Mouse (Mus musculus) hindbrain, embryonic 10.5 days (tissue): Measurements from ENCODE around the gene Nfkbib. TPM values are rescaled to one million over a fixed set of nuclear protein-coding genes. Genes with fewer than 3 reads are reported as not detected.

Source experiments
- DNase-seq: peaks from one replicate; pipeline ENCODE4 v3.0.0-alpha.2; 2017; ENCODE audit warnings: low spot score
- H3K27ac ChIP-seq: fragments of 300-500 bp; sonication (generic); 2 replicates; pipeline ENCODE4 v1.5.1; 2016; ENCODE audit warnings: mild to moderate bottlenecking, moderate library complexity
- H3K27me3 ChIP-seq: fragments of 300-500 bp; sonication (generic); 2 replicates; pipeline ENCODE4 v1.6.1; 2016; ENCODE audit warnings: mild to moderate bottlenecking; ENCODE audit not compliant: poor library complexity, insufficient read depth, severe bottlenecking
- H3K36me3 ChIP-seq: fragments of 300-500 bp; sonication (generic); 2 replicates; pipeline ENCODE4 v1.6.1; 2016; ENCODE audit warnings: mild to moderate bottlenecking, moderate library complexity
- H3K4me1 ChIP-seq: fragments of 300-500 bp; sonication (generic); replicated peaks from 2 replicates; pipeline ENCODE4 v1.6.1; 2016; ENCODE audit warnings: mild to moderate bottlenecking
- H3K4me3 ChIP-seq: fragments of 300-500 bp; sonication (generic); 2 replicates; pipeline ENCODE4 v1.5.1; 2016; ENCODE audit warnings: mild to moderate bottlenecking, moderate library complexity
- H3K9me3 ChIP-seq: fragments of 300-500 bp; sonication (generic); 2 replicates; pipeline ENCODE4 v1.6.1; 2016; ENCODE audit warnings: mild to moderate bottlenecking, moderate library complexity
- WGBS: fragments of 180-500 bp; shearing (Covaris S2); methylation state at CpG from one replicate; pipeline ENCODE4 v1.1.7; 2016; 5-methylcytosine and 5-hydroxymethylcytosine counted together
- polyA plus RNA-seq: library from polyadenylated mRNA; unstranded; fragments of >200 nt; fragmentation: Nextera tagmentation; extraction: Ambion mirVana; gene quantifications from 2 replicates; pipeline ENCODE4 v1.2.1, GENCODE M21; 2016

Nfkbib gene
- polyA plus RNA-seq, 1 experiment from 2014 or later: 61.1 TPM

DNA sequence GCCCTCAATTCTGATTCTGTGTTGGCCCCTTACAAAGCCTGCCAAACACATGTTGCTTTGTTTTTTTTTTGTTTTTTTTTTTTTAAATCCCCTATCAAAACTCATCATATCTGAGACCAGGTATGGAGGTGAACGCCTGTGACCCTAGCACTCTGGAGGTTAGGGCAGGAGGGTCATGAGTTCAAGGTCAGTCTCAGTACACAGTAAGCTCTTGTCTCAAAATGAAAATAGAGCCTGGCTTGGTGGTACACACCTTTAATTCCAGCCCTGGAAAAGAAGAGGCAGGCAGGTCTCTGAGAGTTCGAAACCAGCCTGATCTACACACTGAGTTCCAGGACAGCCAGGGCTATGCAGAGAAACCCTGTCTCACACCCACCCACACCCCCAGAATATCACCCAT is 47.7 kb downstream of the Nfkbib start:
- 78% methylated on average over 2 of the region's 2 CpGs for WGBS
- no peaks in the 10 kb centered on the region for H3K9me3 ChIP-seq
- H3K4me3 ChIP-seq: no peak overlapping the region
- no peak for DNase-seq
- no peak overlapping the region for H3K27ac ChIP-seq
- H3K36me3 ChIP-seq: peaks cover 5% of the 10 kb centered on the region; the same call in 1 of the 2 replicates
- peaks cover 18% of the 10 kb centered on the region for H3K4me1 ChIP-seq
- H3K27me3 ChIP-seq: 0 out of 2 replicates have a peak, but pooled peaks cover 12% of the 10 kb centered on the region

DNA sequence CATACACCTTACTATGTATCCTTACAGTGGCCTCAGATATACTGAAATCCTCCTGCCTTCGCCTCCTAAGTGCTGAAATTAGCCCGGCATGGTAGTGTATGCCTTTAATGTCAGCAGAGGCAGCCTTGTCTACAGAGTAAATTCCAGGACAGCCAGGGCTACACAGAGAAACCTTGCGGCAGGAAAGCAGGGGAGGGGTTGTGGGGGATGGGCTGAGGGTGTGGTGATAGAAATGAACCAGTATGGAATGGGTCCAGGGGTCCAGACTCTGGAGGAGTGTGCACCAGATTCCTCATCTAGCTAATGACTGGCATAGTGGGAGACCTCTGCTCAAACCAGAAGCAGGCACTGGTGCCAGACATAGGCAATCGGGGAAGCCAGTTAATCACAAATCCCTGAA is 48.2 kb downstream of the Nfkbib start:
- H3K27me3 ChIP-seq: 0 out of 2 replicates have a peak, but pooled peaks cover 15% of the 10 kb centered on the region
- no peaks in the 10 kb centered on the region for H3K36me3 ChIP-seq
- no peaks in the 10 kb centered on the region for H3K9me3 ChIP-seq
- no peak overlapping the region for H3K27ac ChIP-seq
- DNase-seq: no peak
- no peak overlapping the region for H3K4me3 ChIP-seq
- 69% methylated on average over 4 of the region's 4 CpGs for WGBS
- peaks cover 18% of the 10 kb centered on the region for H3K4me1 ChIP-seq

DNA sequence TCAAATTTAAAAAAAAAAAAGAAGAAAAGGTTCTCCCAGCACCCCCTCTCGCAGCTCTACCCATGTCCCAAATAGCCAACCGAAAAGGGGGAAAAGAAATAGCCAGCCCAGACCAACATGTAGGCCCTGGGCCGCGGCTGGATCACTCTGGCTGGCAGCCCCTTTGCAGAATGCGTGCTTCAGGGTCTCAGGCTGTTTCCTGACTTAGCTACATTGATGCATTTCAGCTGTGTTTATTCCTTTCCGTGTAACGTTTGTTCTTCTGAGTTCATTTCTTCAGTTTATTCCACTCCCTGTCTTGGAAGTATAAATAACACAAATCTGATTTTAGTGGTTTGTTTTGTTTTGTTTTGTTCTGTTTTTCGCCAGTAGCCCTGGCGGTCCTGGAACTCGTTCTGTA is 49.6 kb downstream of the Nfkbib start:
- 89% methylated on average over 10 of the region's 10 CpGs for WGBS
- Histone ChIP-seq H3K4me3 (no peak overlapping the region), H3K36me3 (no peaks in the 10 kb centered on the region)

GRCm38 (mm10) chr7:28716590-28717281 is 50.6 kb downstream of the Nfkbib start, which contains the start of gene Fbxo17:
Gene Fbxo17, plus strand, starts transcription at chr7:28716804.
- Histone ChIP-seq H3K27ac (peak within 1 kb of the TSS; percentile 79), H3K27me3 (0 out of 2 replicates have a peak, but pooled peaks cover 15% of the 10 kb centered on the region), H3K36me3 (no peaks in the 10 kb centered on the region), H3K4me3 (peak within 1 kb of the TSS; percentile 55), H3K4me1 (peaks cover 18% of the 10 kb centered on the region), H3K9me3 (no peaks in the 10 kb centered on the region)
- 3% methylated on average over 36 of the region's 36 CpGs for WGBS
- peak; percentile 72 for DNase-seq

More for the DNA sequence above, 49.6 kb downstream of the Nfkbib start:
- Histone ChIP-seq H3K9me3 (no peaks in the 10 kb centered on the region), H3K27ac (no peak overlapping the region), H3K4me1 (peaks cover 18% of the 10 kb centered on the region), H3K27me3 (0 out of 2 replicates have a peak, but pooled peaks cover 15% of the 10 kb centered on the region)
- no peak for DNase-seq

- 97% methylated on average over 2 of the region's 2 CpGs for WGBS
- no peak for DNase-seq
These were observed 51.7 kb downstream of the Nfkbib start for GRCm38 (mm10) chr7:28715598-28715997.

DNA sequence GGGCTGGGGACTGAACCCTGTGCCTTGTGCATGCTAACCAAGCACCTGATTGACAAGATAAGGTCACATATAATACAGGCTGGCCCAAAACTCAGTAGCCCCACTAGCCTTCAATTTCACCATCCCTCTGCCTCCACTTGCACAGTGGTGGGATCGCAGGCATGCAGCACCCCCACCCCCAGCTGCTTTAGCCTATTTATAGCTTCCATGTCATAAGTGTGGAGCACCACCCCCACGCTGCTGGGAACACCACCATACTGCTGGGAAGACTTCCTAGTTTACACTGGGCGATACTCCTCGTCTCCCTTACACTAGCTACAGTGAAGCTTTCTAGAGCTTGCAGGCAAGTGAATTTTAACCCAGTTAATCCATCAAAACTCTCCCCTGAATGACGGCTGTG is 52.6 kb downstream of the Nfkbib start:
- Histone ChIP-seq H3K4me3 (no peak overlapping the region), H3K27ac (no peak overlapping the region), H3K9me3 (no peaks in the 10 kb centered on the region), H3K4me1 (peaks cover 18% of the 10 kb centered on the region), H3K36me3 (no peaks in the 10 kb centered on the region), H3K27me3 (0 out of 2 replicates have a peak, but pooled peaks cover 15% of the 10 kb centered on the region)
- WGBS: 86% methylated on average over 5 of the region's 5 CpGs
- DNase-seq: no peak

More at GRCm38 (mm10) chr7:28715598-28715997, 51.7 kb downstream of the Nfkbib start:
- Histone ChIP-seq H3K9me3 (no peaks in the 10 kb centered on the region), H3K4me3 (no peak overlapping the region), H3K36me3 (no peaks in the 10 kb centered on the region), H3K4me1 (peaks cover 18% of the 10 kb centered on the region), H3K27ac (no peak overlapping the region), H3K27me3 (0 out of 2 replicates have a peak, but pooled peaks cover 15% of the 10 kb centered on the region)

DNA sequence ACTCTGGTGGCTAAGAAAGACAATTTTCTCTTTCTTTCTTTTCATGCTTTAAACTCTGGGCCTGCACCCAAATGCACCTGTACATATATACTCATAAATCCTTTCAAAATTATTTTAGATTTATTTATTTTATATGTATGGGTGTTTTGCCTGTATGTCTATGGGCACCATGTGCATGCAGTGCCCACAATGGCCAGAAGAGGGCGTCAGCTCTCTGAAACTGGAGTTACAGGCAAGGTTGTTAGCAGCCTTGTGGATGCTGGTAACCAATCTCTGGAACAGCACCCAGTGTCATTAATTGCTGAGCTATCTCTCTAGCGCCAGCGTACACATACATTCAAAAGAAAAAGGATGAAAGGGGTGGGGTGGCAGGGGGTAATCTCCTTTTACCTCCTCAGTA is 56.4 kb downstream of the Nfkbib start:
- no peak overlapping the region for H3K27ac ChIP-seq
- WGBS: 66% methylated on average over 3 of the region's 3 CpGs
- 0 out of 2 replicates have a peak, but pooled peaks cover 8% of the 10 kb centered on the region for H3K27me3 ChIP-seq
- 0 out of 2 replicates have a peak, but pooled peaks cover 2% of the 10 kb centered on the region for H3K9me3 ChIP-seq
- peaks cover under 1% of the 10 kb centered on the region; the same call in 1 of the 2 replicates for H3K4me1 ChIP-seq
- DNase-seq: no peak
- H3K4me3 ChIP-seq: no peak overlapping the region
- H3K36me3 ChIP-seq: no peaks in the 10 kb centered on the region

GRCm38 (mm10) chr7:28709454-28709853 is 57.9 kb downstream of the Nfkbib start:
- Histone ChIP-seq H3K4me1 (no peaks in the 10 kb centered on the region), H3K9me3 (0 out of 2 replicates have a peak, but pooled peaks cover 8% of the 10 kb centered on the region), H3K27ac (no peak overlapping the region), H3K36me3 (no peaks in the 10 kb centered on the region), H3K4me3 (no peak overlapping the region), H3K27me3 (0 out of 2 replicates have a peak, but pooled peaks cover 1% of the 10 kb centered on the region)
- no peak for DNase-seq

Other genes starting within 250 kb of the Nfkbib start
- not detected in 2 replicates for gene Ifnl3, start 244.7 kb downstream of the Nfkbib start, polyA plus RNA-seq
- not detected in 2 replicates for gene Sycn, start 226.6 kb downstream of the Nfkbib start, polyA plus RNA-seq
- gene Nccrp1, start 220.3 kb downstream of the Nfkbib start, polyA plus RNA-seq: 0.10 TPM in 1 of 2 replicates, not detected in the other
- 34.0 and 44.0 TPM in 2 replicates for gene Samd4b, start 169.4 kb downstream of the Nfkbib start, polyA plus RNA-seq
- gene Pak4, start 169.3 kb downstream of the Nfkbib start, polyA plus RNA-seq: 51.8 and 66.0 TPM in 2 replicates
- not detected in 2 replicates for gene Acp7, start 136.2 kb downstream of the Nfkbib start, polyA plus RNA-seq
- gene Fbxo27, start 74.7 kb downstream of the Nfkbib start, polyA plus RNA-seq: 5.6 TPM in 2 replicates
- 8.8 and 10.4 TPM in 2 replicates for gene Fbxo17, start 50.7 kb downstream of the Nfkbib start, polyA plus RNA-seq
- gene Mrps12, start 25.7 kb downstream of the Nfkbib start, polyA plus RNA-seq: 151 and 160 TPM in 2 replicates
- 38.6 and 43.9 TPM in 2 replicates for gene Sars2, start 25.5 kb downstream of the Nfkbib start, polyA plus RNA-seq
- gene Ccer2, start 11.3 kb downstream of the Nfkbib start, polyA plus RNA-seq: 0.22 and 0.48 TPM in 2 replicates
- 66.5 and 84.5 TPM in 2 replicates for gene Sirt2, start 777 bp downstream of the Nfkbib start, polyA plus RNA-seq
- 4.0 TPM in 2 replicates for gene Rinl, start 21.5 kb upstream of the Nfkbib start, polyA plus RNA-seq
- 312 TPM in 2 replicates for gene Hnrnpl, start 41.0 kb upstream of the Nfkbib start, polyA plus RNA-seq
- 87.9 and 93.3 TPM in 2 replicates for gene Ech1, start 57.7 kb upstream of the Nfkbib start, polyA plus RNA-seq
- gene Lgals4, start 66.3 kb upstream of the Nfkbib start, polyA plus RNA-seq: 3.9 and 4.0 TPM in 2 replicates
- gene Lgals7, start 96.3 kb upstream of the Nfkbib start, polyA plus RNA-seq: 0.97 and 4.0 TPM in 2 replicates
- gene Capn12, start 113.9 kb upstream of the Nfkbib start, polyA plus RNA-seq: 0.40 TPM in 1 of 2 replicates, not detected in the other
- gene Actn4, start 194.8 kb upstream of the Nfkbib start, polyA plus RNA-seq: 216 and 245 TPM in 2 replicates
- 426 and 432 TPM in 2 replicates for gene Eif3k, start 214.4 kb upstream of the Nfkbib start, polyA plus RNA-seq
- gene Map4k1, start 214.5 kb upstream of the Nfkbib start, polyA plus RNA-seq: 8.8 and 9.0 TPM in 2 replicates